Mouse (Mus musculus) MEL (cell line): Measurements from ENCODE around the gene Asb3. TPM values are rescaled to one million over a fixed set of nuclear protein-coding genes. Genes with fewer than 3 reads are reported as not detected.

Experiments
- DNase-seq: peaks from one replicate; pipeline ENCODE4 v3.0.0; 2011; ENCODE audit warnings: low read depth, low spot score
- H3K27ac ChIP-seq: 2 replicates; pipeline ENCODE4 v1.5.1; 2012; ENCODE audit warnings: low read depth, mild to moderate bottlenecking, control low read depth, low read length, moderate library complexity; ENCODE audit not compliant: control insufficient read depth
- H3K27me3 ChIP-seq, 2 experiments: fragments of 150-350 bp in 1 of 2; sonication (generic) in 1 of 2; 2 replicates each; pipeline ENCODE4 v1.6.1; 2012; ENCODE audit warnings: low read length in 2 of 2, mild to moderate bottlenecking in 2 of 2, improper control_type of control experiment in 1 of 2, moderate library complexity in 1 of 2; ENCODE audit not compliant: insufficient read depth in 2 of 2, control insufficient read depth in 1 of 2
- H3K36me3 ChIP-seq, 2 experiments: 2 replicates each; pipeline ENCODE4 v1.6.1; 2012 to 2014; ENCODE audit warnings: low read length in 2 of 2, improper control_type of control experiment in 1 of 2, inconsistent platforms in 1 of 2, mild to moderate bottlenecking in 1 of 2; ENCODE audit not compliant: insufficient read depth in 2 of 2, control insufficient read depth in 1 of 2
- H3K4me1 ChIP-seq, 2 experiments: fragments of 150-350 bp in 1 of 2; sonication (generic) in 1 of 2; 2 replicates each; pipeline ENCODE4 v1.6.1; 2012; ENCODE audit warnings: low read length in 2 of 2, improper control_type of control experiment in 1 of 2, mild to moderate bottlenecking in 1 of 2; ENCODE audit not compliant: insufficient read depth in 2 of 2, control insufficient read depth in 1 of 2
- H3K4me3 ChIP-seq, 2 experiments: fragments of 150-350 bp in 1 of 2; sonication (generic) in 1 of 2; 2 replicates each; pipeline ENCODE4 v1.5.1; 2012; ENCODE audit warnings: low read depth in 2 of 2, low read length in 2 of 2, mild to moderate bottlenecking in 2 of 2, moderate library complexity in 2 of 2, control low read depth in 1 of 2, improper control_type of control experiment in 1 of 2; ENCODE audit not compliant: control insufficient read depth in 1 of 2, insufficient read depth in 1 of 2
- H3K79me2 ChIP-seq: 2 replicates; pipeline ENCODE4 v1.6.1; 2012; ENCODE audit warnings: mild to moderate bottlenecking, low read length, moderate library complexity; ENCODE audit not compliant: control insufficient read depth, poor library complexity, insufficient read depth
- H3K9ac ChIP-seq: 2 replicates; pipeline ENCODE4 v1.6.1; 2012; ENCODE audit warnings: low read depth, mild to moderate bottlenecking, control low read depth, low read length, moderate library complexity; ENCODE audit not compliant: control insufficient read depth, poor library complexity, severe bottlenecking
- H3K9me3 ChIP-seq: fragments of 150-350 bp; sonication (generic); replicated peaks from 2 replicates; pipeline ENCODE4 v1.6.1; 2012; ENCODE audit warnings: mild to moderate bottlenecking, low read length, improper control_type of control experiment, moderate library complexity; ENCODE audit not compliant: insufficient read depth
- CHD1 ChIP-seq: IDR thresholded peaks from 2 replicates; pipeline ENCODE4 v1.6.1; 2012; ENCODE audit warnings: low read depth, mild to moderate bottlenecking, inconsistent platforms, low read length, improper control_type of control experiment
- CHD2 ChIP-seq: IDR thresholded peaks from 2 replicates; pipeline ENCODE4 v1.6.1; 2011; ENCODE audit warnings: low read length, improper control_type of control experiment
- CTCF ChIP-seq, 3 experiments: IDR thresholded peaks in 2 of 3; conservative IDR thresholded peaks in 1 of 3; 2 replicates each; pipeline ENCODE4 v1.5.1; 2011 to 2012; ENCODE audit warnings: low read length in 3 of 3, low read depth in 2 of 3, mild to moderate bottlenecking in 2 of 3, improper control_type of control experiment in 1 of 3, inconsistent platforms in 1 of 3, mixed read lengths in 1 of 3, moderate library complexity in 1 of 3; ENCODE audit not compliant: control insufficient read depth in 1 of 3, insufficient read depth in 1 of 3, poor library complexity in 1 of 3, severe bottlenecking in 1 of 3
- E2F4 ChIP-seq: IDR thresholded peaks from 2 replicates; pipeline ENCODE4 v1.6.1; 2011; ENCODE audit warnings: low read depth, low read length, improper control_type of control experiment, borderline replicate concordance
- EP300 ChIP-seq, 2 experiments: IDR thresholded peaks; 2 replicates each; pipeline ENCODE4 v1.6.1; 2011; ENCODE audit warnings: improper control_type of control experiment in 2 of 2, low read length in 2 of 2, low read depth in 1 of 2, mild to moderate bottlenecking in 1 of 2
- JUND ChIP-seq: IDR thresholded peaks from 2 replicates; pipeline ENCODE4 v1.6.1; 2011; ENCODE audit warnings: low read depth, mild to moderate bottlenecking, improper control_type of control experiment, low read length
- KAT2A ChIP-seq: conservative IDR thresholded peaks from 2 replicates; pipeline ENCODE4 v1.6.1; 2012; ENCODE audit warnings: low read depth, low read length, improper control_type of control experiment, inconsistent platforms
- MAFK ChIP-seq: IDR thresholded peaks from 2 replicates; pipeline ENCODE4 v1.6.1; 2011; ENCODE audit warnings: low read depth, mild to moderate bottlenecking, low read length, improper control_type of control experiment, borderline replicate concordance
- MAX ChIP-seq: IDR thresholded peaks from 2 replicates; pipeline ENCODE4 v1.6.1; 2011; ENCODE audit warnings: low read length, improper control_type of control experiment
- MAZ ChIP-seq: IDR thresholded peaks from 2 replicates; pipeline ENCODE4 v1.6.1; 2012; ENCODE audit warnings: low read depth, mild to moderate bottlenecking, inconsistent platforms, low read length, improper control_type of control experiment
- MXI1 ChIP-seq: IDR thresholded peaks from 2 replicates; pipeline ENCODE4 v1.6.1; 2011; ENCODE audit warnings: mild to moderate bottlenecking, low read depth, low read length, improper control_type of control experiment
- MYB ChIP-seq: IDR thresholded peaks from 2 replicates; pipeline ENCODE4 v1.6.1; 2011; ENCODE audit warnings: mild to moderate bottlenecking, low read depth, low read length, improper control_type of control experiment
- NELFE ChIP-seq: IDR thresholded peaks from 2 replicates; pipeline ENCODE4 v1.6.1; 2011; ENCODE audit warnings: low read depth, low read length, improper control_type of control experiment
- NRF1 ChIP-seq: IDR thresholded peaks from 2 replicates; pipeline ENCODE4 v1.6.1; 2014; ENCODE audit warnings: low read depth, mild to moderate bottlenecking, inconsistent platforms, low read length, improper control_type of control experiment, moderate library complexity; ENCODE audit not compliant: poor library complexity, insufficient read depth, severe bottlenecking
- POLR2A ChIP-seq, 2 experiments: IDR thresholded peaks; 2 replicates each; pipeline ENCODE4 v1.6.1; 2011 to 2012; ENCODE audit warnings: low read length in 2 of 2, mild to moderate bottlenecking in 2 of 2, control low read depth in 1 of 2, improper control_type of control experiment in 1 of 2, low read depth in 1 of 2, moderate library complexity in 1 of 2; ENCODE audit not compliant: control insufficient read depth in 1 of 2, insufficient read depth in 1 of 2, poor library complexity in 1 of 2
- POLR2AphosphoS2 ChIP-seq: IDR thresholded peaks from 2 replicates; pipeline ENCODE4 v1.6.1; 2011; ENCODE audit warnings: low read length, improper control_type of control experiment
- RAD21 ChIP-seq: IDR thresholded peaks from 2 replicates; pipeline ENCODE4 v1.6.1; 2011; ENCODE audit warnings: mild to moderate bottlenecking, low read depth, low read length, improper control_type of control experiment
- RCOR1 ChIP-seq: IDR thresholded peaks from 2 replicates; pipeline ENCODE4 v1.6.1; 2012; ENCODE audit warnings: low read depth, mild to moderate bottlenecking, inconsistent platforms, low read length, improper control_type of control experiment
- SMC3 ChIP-seq: IDR thresholded peaks from 2 replicates; pipeline ENCODE4 v1.6.1; 2011; ENCODE audit warnings: low read depth, low read length, improper control_type of control experiment
- TAL1 ChIP-seq: IDR thresholded peaks from 2 replicates; pipeline ENCODE4 v1.6.1; 2012; ENCODE audit warnings: mild to moderate bottlenecking, inconsistent platforms, low read length, moderate library complexity, mixed read lengths
- TBP ChIP-seq: IDR thresholded peaks from 2 replicates; pipeline ENCODE4 v1.8.0; 2011; ENCODE audit warnings: low read depth, low read length, improper control_type of control experiment
- TCF12 ChIP-seq: IDR thresholded peaks from 2 replicates; pipeline ENCODE4 v1.6.1; 2014; ENCODE audit warnings: low read depth, mild to moderate bottlenecking, inconsistent platforms, low read length, improper control_type of control experiment, moderate library complexity
- UBTF ChIP-seq: IDR thresholded peaks from 2 replicates; pipeline ENCODE4 v1.6.1; 2012; ENCODE audit warnings: low read depth, mild to moderate bottlenecking, inconsistent platforms, low read length, improper control_type of control experiment, moderate library complexity, borderline replicate concordance; ENCODE audit not compliant: insufficient read depth
- ZC3H11A ChIP-seq: IDR thresholded peaks from 2 replicates; pipeline ENCODE4 v1.6.1; 2012; ENCODE audit warnings: low read depth, mild to moderate bottlenecking, inconsistent platforms, low read length, improper control_type of control experiment
- ZKSCAN1 ChIP-seq: IDR thresholded peaks from 2 replicates; pipeline ENCODE4 v1.6.1; 2012; ENCODE audit warnings: low read depth, mild to moderate bottlenecking, inconsistent platforms, low read length, improper control_type of control experiment, moderate library complexity
- polyA plus RNA-seq, 2 experiments: library from polyadenylated mRNA; stranded (reverse) in 1 of 2; unstranded in 1 of 2; fragments of >175 nt in 1 of 2; fragments of >200 nt in 1 of 2; gene quantifications; 2 replicates each; pipeline versions ENCODE4 v1.2.1 to v1.2.4; 2012; ENCODE audit warnings: low replicate concordance in 2 of 2, low read depth in 1 of 2; ENCODE audit not compliant: insufficient read length in 2 of 2, insufficient read depth in 1 of 2, missing spikeins in 1 of 2
- total RNA-seq: library from RNA; depleted of rRNA; stranded (reverse); fragments of 300-350 nt; gene quantifications from 2 replicates; pipeline ENCODE4 v1.2.3, GENCODE M21; 2012

Gene Asb3
- total and polyA plus RNA-seq, 3 experiments, result 7.9 to 14.3 TPM; not detected in 1

- Histone ChIP-seq H3K9ac (no peak overlapping the region), H3K4me1 (no peaks in the 10 kb centered on the region), H3K9me3 (no peaks in the 10 kb centered on the region), H3K27ac (no peak overlapping the region), H3K79me2 (no peaks in the 10 kb centered on the region), H3K27me3 (no peaks in the 10 kb centered on the region), H3K36me3 (peaks cover 0 to 12% of the 10 kb centered on the region in 2 experiments; a peak in 2 of 4 replicates), H3K4me3 (no peak overlapping the region)
- peak; percentile 21 for DNase-seq
- TF ChIP-seq EP300 (IDR thresholded peaks at IDR 0.05; ENCODE audit: low read depth in 1 of 2, low read length in 2 of 2), result no peak
- no peak for TF ChIP-seq POLR2AphosphoS2
- TF ChIP-seq TBP, result no peak
- TF ChIP-seq MAZ, result no peak
- no peak for TF ChIP-seq NELFE
- TF ChIP-seq RCOR1, result no peak
- no peak for TF ChIP-seq MAFK
- TF ChIP-seq ZKSCAN1, result no peak
- TF ChIP-seq SMC3, result no peak
- TF ChIP-seq MAX, result no peak
- TF ChIP-seq CHD1, result no peak
- no peak for TF ChIP-seq KAT2A
- TF ChIP-seq CHD2, result no peak
- TF ChIP-seq MXI1, result no peak
- TF ChIP-seq E2F4, result no peak
- TF ChIP-seq POLR2A (IDR thresholded peaks at IDR 0.05; ENCODE audit: control insufficient read depth in 1 of 2, insufficient read depth in 1 of 2, low read depth in 1 of 2, low read length in 2 of 2, poor library complexity in 1 of 2), result no peak
- no peak for TF ChIP-seq CTCF (IDR thresholded peaks at IDR 0.05 in 2 of 3, conservative IDR thresholded peaks at IDR 0.05 in 1 of 3; ENCODE audit: control insufficient read depth in 1 of 3, insufficient read depth in 1 of 3, low read depth in 2 of 3, low read length in 3 of 3, poor library complexity in 1 of 3, severe bottlenecking in 1 of 3)
- TF ChIP-seq JUND, result no peak
- TF ChIP-seq TCF12, result no peak
- TF ChIP-seq MYB, result no peak
Observed at GRCm38 (mm10) chr11:30872425-30872824, 12.8 kb upstream of the Asb3 start.

GRCm38 (mm10) chr11:30888153-30888552, 2.9 kb downstream of the Asb3 start:
- Histone ChIP-seq H3K4me3 (no peak overlapping the region), H3K4me1 (no peaks in the 10 kb centered on the region), H3K79me2 (no peaks in the 10 kb centered on the region), H3K36me3 (no peaks in the 10 kb centered on the region; a peak in 1 of 4 replicates), H3K27ac (no peak overlapping the region), H3K9ac (no peak overlapping the region), H3K27me3 (no peaks in the 10 kb centered on the region), H3K9me3 (no peaks in the 10 kb centered on the region)
- DNase-seq, result no peak
- TF ChIP-seq UBTF (no peak), NRF1 (no peak), CHD2 (no peak), MXI1 (no peak), TBP (no peak), NELFE (no peak), ZC3H11A (no peak), TAL1 (no peak), MAX (no peak), RAD21 (no peak), CTCF (IDR thresholded peaks at IDR 0.05 in 2 of 3, conservative IDR thresholded peaks at IDR 0.05 in 1 of 3; ENCODE audit: control insufficient read depth in 1 of 3, insufficient read depth in 1 of 3, low read depth in 2 of 3, low read length in 3 of 3, poor library complexity in 1 of 3, severe bottlenecking in 1 of 3) (no peak), POLR2A (IDR thresholded peaks at IDR 0.05; ENCODE audit: control insufficient read depth in 1 of 2, insufficient read depth in 1 of 2, low read depth in 1 of 2, low read length in 2 of 2, poor library complexity in 1 of 2) (no peak)
